Mouse (Mus musculus) thymus, postnatal 0 days (tissue): ENCODE measurements around the gene Cldn16. TPM values are rescaled to one million over a fixed set of nuclear protein-coding genes. Genes with fewer than 3 reads are reported as not detected.
"Not testable (repeated sequence)": the region's sequence is repeated elsewhere in the genome, so short reads cannot be mapped to it uniquely, and the experiment has no call there.

Source experiments
- DNase-seq: peaks from one replicate; pipeline ENCODE4 v3.0.0-alpha.2; 2015; ENCODE audit warnings: low spot score
- polyA plus RNA-seq: library from polyadenylated mRNA; unstranded; fragments of >200 nt; fragmentation: Nextera tagmentation; extraction: Ambion mirVana; gene quantifications from 2 replicates; pipeline ENCODE4 v1.2.1, GENCODE M21; 2015

The Cldn16 gene
- not detected in 2 replicates for polyA plus RNA-seq

DNA sequence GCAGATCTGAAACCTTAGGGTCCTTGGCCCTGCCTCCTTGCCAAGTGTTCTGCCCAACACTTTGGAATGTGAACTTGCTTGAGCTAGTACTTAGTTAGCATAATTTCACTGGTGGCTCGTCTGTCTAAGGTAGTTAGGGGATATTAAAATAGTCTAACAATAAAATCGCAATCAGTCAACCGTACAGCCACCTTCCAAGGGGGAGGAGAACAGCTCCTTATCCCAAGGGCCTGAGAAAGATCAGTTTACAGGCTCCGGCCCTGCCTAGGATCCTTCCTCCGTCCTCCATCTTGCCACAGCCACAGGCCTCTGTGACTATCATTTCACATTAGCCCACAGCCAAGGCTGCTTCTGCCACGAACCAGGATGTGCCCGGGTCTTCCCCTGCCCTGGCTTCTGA lies at the start of gene Cldn16:
Cldn16 (plus strand) TSS at position 301 of the 400 bp plus-strand sequence.
- no peak for DNase-seq

GRCm38 (mm10) chr16:26418616-26419015 lies 44.3 kb upstream of the Cldn16 start:
- no peak for DNase-seq

DNA sequence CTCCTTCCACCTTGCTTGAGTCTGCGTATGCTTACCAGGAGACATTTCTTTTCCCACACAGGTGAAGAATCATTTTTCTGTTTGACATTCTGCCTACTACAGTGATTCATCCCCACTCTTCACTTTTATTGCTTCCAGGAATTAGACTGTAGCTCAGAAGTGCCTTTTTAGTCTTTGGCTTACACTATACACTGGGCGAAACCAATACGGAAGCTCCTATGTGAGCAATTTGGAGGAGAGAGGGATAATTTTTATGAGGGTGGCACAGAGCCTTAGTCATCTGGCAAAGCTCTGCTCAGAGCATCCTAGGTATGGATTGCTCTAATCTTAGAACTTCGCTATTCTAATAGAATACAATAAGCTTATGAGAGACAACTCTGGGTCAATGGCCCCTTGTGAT lies 40.9 kb upstream of the Cldn16 start:
- no peak for DNase-seq

DNA sequence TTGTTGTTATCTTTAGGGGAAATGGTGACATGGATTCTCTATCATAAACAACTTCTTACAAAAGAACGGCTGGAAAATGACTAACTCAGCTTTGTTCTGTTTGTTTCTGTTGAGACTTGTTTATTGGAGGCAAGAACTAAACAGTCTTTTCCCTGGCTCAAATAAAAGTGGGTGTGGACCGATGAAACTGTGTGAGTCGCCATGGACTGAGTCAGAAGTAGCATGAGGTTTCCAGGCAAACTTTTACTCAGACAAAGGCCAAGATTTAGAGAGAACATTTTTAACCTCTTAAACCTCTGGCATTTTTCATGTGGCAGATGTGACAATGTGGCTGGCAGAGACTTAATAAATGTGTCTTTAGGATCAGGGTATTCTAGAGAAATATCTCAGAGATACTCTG lies 32.7 kb upstream of the Cldn16 start:
- no peak for DNase-seq

GRCm38 (mm10) chr16:26433486-26433885 lies 29.4 kb upstream of the Cldn16 start:
- no peak for DNase-seq

GRCm38 (mm10) chr16:26440031-26440430 lies 22.9 kb upstream of the Cldn16 start:
- no peak for DNase-seq

DNA sequence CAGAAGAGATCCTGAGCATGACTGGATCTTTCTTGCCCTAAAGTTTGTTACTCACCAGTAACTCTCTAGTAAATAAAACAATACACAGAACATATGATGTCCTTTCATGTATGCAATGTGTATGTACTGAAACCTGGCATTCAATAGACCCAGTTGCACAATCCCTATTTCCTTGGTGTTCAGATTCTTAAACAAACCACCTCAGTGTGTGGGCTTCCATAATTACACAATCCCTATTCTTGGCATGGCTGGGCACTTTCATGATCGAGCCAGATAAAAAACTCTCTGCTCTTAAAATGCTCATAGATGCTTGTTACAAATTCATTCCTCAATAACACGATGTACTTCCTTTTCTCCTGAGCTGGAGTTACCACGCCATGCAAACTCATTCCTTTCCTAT lies 21.8 kb upstream of the Cldn16 start:
- DNase-seq = no peak

DNA sequence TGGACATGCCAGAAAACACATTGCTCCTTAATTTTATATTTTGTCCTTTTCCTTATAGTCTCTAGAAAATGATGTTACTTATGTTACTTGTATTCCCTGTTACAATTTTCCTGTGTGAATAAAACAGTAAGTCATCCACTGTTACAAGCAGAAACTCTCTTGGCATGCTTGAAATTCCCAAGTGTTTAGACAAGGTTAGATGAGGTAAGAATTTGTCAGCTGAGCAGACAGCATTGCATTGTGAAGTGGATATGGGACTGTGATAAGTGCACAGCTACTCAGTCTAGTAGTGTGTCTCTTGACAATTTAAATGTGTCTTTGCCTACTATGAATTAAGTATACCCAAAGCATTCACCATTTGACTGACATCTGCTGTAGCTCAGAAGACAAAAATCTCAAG lies 18.1 kb upstream of the Cldn16 start:
- no peak for DNase-seq

DNA sequence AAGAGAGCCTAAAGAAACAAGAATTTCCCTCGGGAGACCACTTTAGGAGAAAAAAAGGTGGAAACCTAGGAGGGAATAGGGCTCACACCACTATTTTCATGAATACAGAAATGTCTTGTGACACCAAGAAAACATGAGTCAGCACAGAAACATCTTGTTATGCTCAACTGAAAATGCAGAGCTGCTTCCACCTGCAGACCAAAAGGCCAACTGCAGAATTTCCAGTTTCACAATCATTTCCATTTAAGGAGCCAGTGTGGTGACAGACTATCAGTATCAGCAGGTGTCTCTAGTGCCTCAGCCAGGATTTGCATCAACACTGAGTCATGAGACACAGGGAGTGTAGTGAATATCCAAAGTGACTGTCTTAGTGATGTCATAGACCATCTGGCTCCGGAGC lies 15.3 kb upstream of the Cldn16 start:
- no peak for DNase-seq

GRCm38 (mm10) chr16:26454163-26454562 lies 8.8 kb upstream of the Cldn16 start:
- DNase-seq = no peak

GRCm38 (mm10) chr16:26456182-26456581 lies 6.8 kb upstream of the Cldn16 start:
- DNase-seq = no peak

DNA sequence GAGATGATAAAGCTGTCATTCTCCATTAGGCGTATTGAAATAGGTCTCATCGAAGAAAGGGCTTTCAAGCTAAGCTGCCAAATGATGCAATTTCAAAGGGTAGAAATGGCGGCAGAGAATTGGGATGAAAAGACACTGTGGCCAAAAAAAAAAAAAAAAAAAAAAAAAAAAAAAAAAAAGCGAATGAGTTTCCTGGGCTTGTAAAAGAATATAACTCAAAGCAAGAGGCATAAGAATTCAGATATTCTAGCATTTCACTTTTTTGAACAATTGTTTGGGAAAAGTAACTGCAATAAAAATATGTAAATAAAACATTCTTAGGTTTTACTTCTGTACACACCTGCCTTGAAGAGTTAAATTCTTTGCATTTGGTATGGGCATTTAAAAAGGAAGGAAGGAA lies 3.6 kb downstream of the Cldn16 start:
- no peak for DNase-seq

GRCm38 (mm10) chr16:26471254-26471653 lies 8.3 kb downstream of the Cldn16 start:
- no peak for DNase-seq

DNA sequence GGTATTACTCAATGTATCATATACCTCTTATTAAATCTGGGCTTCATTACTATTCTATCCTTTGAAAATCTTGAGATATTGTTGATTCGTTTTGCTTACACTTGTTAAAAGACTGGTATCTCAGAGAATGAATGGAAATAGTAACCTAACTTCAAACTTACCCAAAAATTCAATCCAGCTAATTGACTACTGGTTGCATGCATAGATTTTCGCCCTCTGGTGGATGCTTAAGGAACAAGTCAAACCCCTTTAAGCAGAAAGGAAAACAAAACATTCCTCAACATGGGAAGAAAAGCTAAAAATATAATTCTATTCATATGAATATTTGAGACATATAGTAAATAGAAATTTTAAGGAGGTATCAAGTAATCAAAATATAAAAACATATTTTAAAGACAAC lies 32.8 kb downstream of the Cldn16 start:
- no peak for DNase-seq

GRCm38 (mm10) chr16:26499705-26500104 lies 36.8 kb downstream of the Cldn16 start:
- DNase-seq = not testable (repeated sequence)

GRCm38 (mm10) chr16:26500738-26501137 lies 37.8 kb downstream of the Cldn16 start:
- no peak for DNase-seq

DNA sequence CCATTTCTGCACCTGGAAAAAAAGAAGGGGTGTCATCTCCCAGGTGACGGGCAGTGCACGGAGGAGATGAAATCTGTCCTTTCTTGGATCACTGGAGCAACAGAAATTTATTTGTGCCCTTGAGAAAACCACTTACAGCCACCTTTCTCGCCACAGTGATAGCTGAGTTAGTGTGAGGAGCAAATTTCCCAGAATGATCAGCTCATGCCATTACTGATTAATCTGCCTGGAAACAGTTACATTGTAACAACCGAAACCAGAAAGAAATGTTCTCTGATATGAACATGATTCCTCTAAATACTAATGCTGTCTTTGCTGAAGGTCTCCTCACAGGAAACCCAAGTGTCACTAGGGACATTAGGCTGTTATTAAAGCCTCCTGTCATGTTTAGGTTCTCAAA lies 42.0 kb downstream of the Cldn16 start:
- DNase-seq = no peak

GRCm38 (mm10) chr16:26519596-26519995 lies 56.7 kb downstream of the Cldn16 start:
- no peak for DNase-seq

DNA sequence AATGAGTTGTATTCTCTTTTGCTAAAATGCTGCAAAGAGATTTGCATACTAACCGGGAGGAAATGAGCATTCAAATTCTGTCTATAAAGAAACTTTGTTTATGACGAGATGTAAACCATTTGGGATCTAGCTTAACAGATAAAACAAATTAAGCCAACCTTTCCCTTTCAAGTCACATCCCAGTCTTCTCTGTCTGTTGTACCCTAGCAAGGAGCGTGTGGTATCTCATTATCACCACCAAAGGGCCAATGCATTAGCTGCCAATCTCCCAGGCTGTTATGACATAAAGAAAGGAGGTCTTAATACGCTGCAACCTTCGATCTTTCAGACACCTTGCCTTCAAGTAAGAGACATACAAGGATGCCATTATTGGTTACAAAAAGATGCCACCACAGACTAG lies 62.9 kb downstream of the Cldn16 start:
- DNase-seq = no peak

GRCm38 (mm10) chr16:26526669-26527068 lies 63.7 kb downstream of the Cldn16 start, which contains the start of gene Tmem207:
Gene Tmem207, minus strand, starts transcription at chr16:26526769.
- no peak for DNase-seq

DNA sequence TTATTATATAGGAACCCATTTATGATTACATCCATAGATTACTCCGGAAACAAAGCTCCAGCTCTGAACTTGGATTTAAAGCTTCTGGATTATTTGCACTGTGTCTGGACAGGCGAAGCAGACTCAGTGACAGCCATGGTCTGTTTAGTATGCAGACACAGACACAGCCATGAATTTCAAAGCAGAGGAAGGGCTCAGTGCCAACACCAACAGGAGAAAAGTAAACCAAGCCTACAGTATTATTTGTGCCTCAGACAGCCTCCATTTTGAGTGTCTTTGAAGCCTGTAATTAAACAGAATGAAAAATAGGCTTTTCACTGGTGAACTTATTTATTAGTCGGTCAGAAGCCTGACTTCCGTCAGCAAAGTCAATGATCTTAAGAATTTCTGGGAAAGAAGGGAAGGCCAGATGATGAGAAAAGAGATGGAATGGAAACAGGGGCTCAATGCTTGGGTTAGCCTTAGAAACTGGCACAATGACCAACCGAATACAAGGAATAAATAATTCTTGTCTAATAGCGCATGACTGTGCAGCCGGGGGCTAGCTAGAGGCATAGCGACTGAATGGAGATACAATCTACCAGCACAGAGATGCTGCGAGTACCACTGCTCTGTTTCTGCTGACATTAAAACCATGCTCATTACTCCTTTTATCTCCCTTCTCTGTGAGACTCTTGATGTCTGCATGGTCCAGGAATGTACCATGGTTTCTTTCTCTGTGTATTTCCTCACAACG lies 65.2 kb downstream of the Cldn16 start:
- DNase-seq = no peak

DNA sequence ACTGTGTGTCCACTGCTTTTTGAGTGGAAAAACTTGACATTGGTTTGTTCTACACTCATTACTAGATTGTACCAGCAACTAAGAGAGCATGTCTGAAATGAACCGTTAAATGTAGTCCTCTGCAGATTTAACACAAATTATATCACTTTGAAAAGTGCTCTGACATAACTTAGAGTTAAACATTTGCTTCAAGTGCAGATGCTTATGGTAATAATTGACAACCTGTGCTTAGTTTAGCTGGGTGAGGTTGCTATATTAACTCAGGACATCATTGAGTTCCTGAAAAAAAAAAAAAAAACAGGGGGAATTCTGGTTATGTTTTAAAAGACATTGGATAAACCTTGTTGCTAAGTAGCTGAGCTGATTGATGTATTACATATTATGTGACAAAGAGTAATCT lies 67.5 kb downstream of the Cldn16 start:
- DNase-seq = no peak

DNA sequence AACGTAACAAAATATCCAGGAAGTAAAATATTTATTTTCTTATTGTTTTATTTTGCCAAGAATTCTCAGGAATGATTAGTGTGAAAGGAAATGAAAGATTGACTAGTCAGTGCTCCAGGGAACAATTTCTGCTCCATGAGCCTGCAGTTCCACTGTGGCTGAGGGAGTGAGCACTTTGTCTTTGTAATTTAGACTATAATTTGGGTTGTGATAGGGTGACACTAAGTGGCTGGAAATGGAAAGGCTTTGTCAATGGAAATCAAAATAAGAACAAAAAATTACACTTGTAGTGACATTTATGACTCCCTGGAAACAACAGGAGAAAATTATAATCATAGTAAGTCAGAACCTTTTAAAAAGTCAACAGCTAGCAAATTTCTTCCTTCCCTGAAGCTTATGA lies 69.4 kb downstream of the Cldn16 start:
- DNase-seq = no peak
